Mouse (Mus musculus) bone marrow macrophage, adult 2 months (primary cell): ENCODE measurements around the gene Gm10260.

Experiments used
- CTCF ChIP-seq: IDR thresholded peaks from 2 replicates; pipeline ENCODE4 v1.5.1; 2012; ENCODE audit warnings: low read depth, mild to moderate bottlenecking, low read length, moderate library complexity
- POLR2A ChIP-seq: IDR thresholded peaks from 2 replicates; pipeline ENCODE4 v1.6.1; 2012; ENCODE audit warnings: mild to moderate bottlenecking, low read depth, low read length, borderline replicate concordance

DNA sequence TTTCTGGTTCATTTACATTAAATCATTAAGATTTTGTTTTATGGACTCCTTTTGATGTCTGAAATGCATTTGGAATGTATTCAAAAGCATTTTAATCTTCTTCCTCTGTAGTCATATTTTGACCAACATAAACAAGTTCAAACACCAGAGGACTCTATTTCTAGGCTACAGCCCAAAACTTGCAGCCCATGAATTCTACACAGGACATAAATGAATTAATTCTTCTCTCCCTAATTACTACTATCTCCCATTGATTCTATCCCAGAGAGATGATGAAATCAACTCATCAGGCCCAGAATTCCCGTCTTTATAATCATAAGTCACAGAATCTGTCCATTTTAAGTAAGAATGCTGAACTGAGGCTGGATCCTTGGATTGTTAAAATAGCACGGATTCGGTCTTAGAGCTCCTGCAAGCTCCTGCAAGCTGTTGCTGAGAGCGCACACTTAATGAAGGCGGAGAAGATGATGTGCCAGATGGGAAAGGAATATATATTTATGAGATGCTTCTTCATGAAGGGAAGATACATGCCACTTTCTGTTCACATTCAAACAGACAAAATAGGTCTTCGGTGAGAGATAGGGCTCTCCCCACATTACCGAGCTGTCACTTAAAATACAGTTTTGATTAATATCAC lies 7.7 kb upstream of the Gm10260 start:
- TF ChIP-seq CTCF, result no peak
- no peak for TF ChIP-seq POLR2A
